Mouse (Mus musculus) retina, postnatal 7 days (tissue): ENCODE results near the gene Dxo.
A peak's percentile ranks its signal among the peaks of the same experiment; 100 is the strongest.
"Not testable (repeated sequence)": the region's sequence is repeated elsewhere in the genome, so short reads cannot be mapped to it uniquely, and the experiment has no call there.

Experiments
- DNase-seq: peaks from one replicate; pipeline ENCODE4 v3.0.0-alpha.2; 2012; ENCODE audit warnings: low read depth, low spot score

Dxo gene

GRCm38 (mm10) chr17:34836856-34837221 is at the start of gene Dxo, which contains the start of gene Stk19:
Gene Dxo (plus strand): TSS chr17:34837019.
Gene Stk19 (minus strand): TSS chr17:34836945.
- peak; percentile 93 for DNase-seq

DNA sequence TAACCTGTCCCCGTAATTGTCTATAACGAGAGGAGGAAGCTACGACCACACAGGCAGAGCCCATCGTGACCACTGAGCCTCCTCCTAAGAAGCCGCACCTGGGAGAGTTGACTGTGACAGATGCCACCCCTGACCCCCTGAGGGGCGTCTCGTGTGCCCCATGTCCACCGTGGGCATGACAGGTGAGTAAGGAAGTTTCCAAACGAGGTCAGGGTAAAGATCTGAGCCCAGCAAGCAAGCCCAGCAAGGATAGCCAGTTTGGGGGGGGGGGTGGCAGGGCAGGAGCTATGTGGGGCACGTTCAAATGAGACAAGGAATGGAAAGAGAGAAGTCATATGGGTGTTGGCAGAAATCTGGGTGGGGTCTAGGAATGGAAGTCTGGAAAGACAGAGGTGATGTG is 41.8 kb upstream of the Dxo start:
- DNase-seq = no peak

GRCm38 (mm10) chr17:34795633-34796032 is 41.2 kb upstream of the Dxo start:
- DNase-seq = peak; percentile 30

DNA sequence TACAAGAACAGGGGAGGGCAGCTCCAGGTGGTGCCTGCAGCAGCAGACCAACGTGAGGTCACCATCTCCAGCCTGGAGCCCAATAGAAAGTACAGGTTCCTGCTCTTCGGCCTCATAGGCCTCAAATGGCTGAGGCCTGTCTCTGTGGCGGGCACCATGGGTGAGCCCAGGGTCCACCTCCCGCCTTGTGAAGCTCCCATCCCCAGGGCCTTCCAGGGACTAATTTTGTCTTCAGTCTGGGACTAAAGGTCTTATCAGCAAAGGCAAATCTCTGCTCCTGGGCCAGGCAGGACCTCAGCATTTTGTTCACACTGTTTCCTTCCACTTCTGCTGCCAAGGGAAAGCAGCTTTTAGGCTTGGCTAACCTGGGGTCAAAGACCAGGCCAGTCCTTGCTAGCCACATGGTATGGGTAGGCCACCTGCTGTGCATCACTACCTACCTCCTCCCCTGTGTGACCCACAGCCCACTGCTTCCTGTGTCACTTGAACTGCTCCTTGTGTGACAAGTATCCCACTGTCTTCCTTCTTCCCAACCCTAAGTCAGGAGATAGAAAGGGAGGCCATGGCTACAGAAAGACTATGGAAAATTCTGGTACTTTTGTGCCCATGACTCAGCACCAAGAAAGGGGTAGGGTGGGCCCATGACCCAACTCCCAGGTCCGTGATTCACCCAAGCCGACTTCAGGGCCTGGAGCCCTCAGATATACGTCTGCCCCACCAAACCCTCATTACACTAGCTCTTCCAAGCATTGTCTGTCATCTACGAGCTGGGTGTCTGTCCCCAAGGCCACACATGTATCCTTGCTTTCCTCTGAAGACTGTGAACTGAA is 40.3 kb upstream of the Dxo start:
- no peak for DNase-seq

DNA sequence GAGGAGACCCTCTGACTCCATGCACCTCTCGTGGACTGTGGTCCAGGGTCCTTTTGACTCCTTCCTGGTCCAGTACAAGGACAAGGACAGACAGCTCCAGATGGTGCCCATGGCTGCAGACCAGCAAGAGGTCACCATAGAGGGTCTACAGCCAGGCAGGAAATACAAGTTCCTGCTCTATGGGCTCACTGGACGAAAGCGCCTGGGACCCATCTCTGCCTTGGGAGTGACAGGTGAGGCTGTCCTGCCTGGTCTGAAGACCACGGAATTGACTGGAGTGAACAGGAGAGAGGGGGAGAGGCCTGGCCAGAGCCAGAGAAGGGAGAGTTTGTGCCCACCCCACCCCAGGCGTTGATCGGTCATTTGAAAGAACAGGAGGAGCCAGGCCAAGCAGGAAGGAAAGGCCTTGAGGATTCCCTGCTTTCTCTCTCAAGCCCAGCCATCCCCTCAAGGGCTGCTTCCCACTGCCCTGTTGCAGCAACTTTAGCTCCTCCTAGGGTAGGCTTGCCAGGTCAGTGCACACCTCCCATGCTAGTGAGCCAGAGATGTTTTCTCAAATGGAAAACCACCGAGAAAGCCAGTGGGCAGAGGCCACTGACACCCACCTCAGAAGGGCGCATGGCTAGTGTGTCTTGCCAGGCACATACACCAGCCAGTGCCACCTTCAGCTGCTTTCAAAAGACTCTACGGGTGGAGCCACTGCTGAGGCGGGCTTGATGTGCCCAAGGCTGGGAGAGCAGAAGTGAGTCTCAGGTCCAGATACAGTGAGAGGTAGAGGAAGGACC is 39.4 kb upstream of the Dxo start:
- not testable (repeated sequence) for DNase-seq

GRCm38 (mm10) chr17:34798071-34798470 is 38.7 kb upstream of the Dxo start:
- not testable (repeated sequence) for DNase-seq

DNA sequence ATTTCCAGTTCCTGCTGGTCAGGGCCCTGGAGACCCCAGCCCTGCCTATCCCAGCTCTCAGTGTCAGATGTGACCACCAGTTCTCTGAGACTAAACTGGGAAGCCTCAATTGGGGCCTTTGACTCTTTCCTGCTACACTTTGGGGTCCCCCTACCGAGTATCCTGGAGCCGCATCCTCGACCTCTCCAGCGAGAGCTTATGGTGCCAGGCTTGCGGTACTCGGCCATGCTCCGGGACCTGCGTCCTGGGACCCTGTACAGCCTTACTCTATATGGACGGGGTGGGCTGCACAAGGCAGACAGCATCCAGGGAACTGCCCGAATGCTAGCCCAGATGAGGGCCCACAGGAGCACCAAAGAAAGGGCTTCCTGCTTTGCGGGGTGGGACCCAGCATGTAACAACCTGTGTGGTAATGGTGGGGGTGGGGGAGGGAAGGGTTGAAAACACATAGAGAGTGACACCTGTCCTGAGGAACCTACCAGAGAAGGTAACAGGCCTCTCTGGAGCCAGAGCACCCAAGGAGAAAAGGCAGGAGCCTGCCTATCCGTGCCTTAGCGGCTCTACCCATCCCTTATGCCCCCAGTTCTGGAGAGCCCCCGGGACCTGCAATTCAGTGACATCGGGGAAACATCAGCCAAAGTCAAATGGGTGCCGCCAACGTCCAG is 37.8 kb upstream of the Dxo start:
- no peak for DNase-seq

- DNase-seq = no peak
Measured at GRCm38 (mm10) chr17:34799531-34799925, 37.3 kb upstream of the Dxo start.

GRCm38 (mm10) chr17:34800781-34801305 is 36.0 kb upstream of the Dxo start:
- DNase-seq = not testable (repeated sequence)

DNA sequence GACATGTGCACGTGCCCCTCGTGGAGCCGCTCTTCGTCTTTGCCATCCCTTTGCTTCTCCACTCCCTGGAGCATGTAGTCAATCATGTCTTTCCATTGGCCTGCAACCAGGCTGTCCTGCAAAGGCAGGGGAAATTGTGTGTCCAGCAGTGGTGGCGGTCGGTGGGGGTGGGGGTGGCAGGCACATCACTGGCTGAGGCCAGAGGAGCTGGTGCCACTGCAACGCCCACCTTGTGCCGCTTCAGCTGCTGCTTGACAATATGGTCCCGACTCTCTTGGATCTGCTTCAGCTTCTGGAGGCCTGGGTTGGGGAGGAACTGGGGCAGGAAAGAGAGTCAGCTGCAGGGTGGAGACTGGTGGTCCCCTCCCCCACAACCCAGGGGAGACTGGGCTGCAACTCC is 34.1 kb upstream of the Dxo start:
- not testable (repeated sequence) for DNase-seq

DNA sequence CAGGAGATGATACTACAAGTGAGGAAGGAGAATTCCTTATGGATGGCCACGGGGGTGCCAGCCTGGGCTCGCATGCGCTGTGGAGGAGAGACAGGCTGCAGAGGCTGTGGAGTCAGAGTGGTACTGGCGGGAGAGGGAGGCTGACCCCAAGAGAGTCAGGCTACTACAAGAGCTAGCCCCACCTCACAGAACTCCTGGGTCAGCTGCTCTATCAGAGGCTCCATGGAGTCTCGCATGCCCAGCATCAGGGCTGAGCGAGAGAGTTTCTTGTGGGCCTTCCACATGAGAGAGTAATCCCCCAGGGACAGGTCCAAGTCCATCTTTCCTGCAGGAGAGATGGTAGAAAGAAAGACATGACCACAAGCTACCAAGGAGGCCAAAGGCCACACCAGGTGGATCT is 33.5 kb upstream of the Dxo start:
- DNase-seq = not testable (repeated sequence)

DNA sequence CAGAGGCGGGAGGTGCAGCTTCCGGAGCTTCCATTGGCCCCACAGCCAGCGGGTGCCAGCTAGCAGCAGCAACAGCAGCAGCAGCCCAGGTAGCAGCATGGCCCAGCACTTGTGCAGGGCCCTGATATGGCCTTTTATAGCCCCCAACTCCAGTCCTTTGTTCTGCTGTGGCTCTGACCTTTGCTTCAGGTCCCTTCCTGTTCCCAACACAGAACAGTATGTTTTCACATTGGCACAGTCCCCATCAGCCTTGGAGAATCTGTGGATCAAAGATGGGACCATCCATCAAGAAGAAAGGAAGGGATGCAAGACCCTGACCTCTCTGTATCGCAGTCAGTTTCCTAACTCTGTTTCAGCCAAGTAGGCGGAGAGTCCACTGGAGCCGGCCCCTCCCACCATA is 32.5 kb upstream of the Dxo start, which contains the start of gene Cyp21a1:
Cyp21a1 (minus strand) TSS at position 261 of the 400 bp plus-strand sequence.
- DNase-seq = not testable (repeated sequence)

DNA sequence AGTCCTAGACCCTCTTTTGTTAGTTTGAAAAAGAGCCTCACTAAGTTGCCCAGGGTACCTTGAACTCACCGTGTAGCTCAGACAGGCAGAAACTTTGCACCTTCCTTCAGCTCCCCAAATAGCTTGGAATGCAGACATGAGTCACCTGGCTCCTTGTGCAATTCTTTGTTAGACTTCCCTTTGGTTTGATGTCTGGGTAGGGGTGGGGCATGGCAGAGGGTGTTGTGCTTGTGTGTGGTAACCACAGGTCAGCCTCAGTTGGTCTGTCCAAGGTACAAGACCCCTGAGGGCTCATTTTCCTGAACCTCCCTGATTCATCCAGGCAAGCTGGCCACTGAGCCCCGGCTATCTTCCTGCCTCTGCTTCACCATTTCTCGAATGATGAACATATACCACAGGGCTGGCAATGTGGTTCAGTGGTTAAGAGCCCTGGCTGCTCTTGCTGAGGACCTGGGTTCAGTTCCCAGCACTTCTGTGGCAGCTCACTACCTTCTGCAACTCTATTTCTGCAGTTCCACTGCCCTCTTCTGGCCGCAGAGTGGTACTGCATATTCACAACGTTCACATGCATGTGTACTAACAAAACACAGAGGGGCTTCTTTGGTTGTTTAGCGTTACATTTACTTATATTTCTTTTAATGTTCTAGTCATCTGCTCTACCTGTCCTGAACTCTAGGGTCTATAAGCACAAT is 31.8 kb upstream of the Dxo start:
- DNase-seq = no peak

- DNase-seq = no peak
Measured at GRCm38 (mm10) chr17:34807176-34807575, 29.6 kb upstream of the Dxo start.

- DNase-seq = no peak
Measured at GRCm38 (mm10) chr17:34808599-34809205, 28.1 kb upstream of the Dxo start.

GRCm38 (mm10) chr17:34810411-34810810 is 26.4 kb upstream of the Dxo start:
- not testable (repeated sequence) for DNase-seq

DNA sequence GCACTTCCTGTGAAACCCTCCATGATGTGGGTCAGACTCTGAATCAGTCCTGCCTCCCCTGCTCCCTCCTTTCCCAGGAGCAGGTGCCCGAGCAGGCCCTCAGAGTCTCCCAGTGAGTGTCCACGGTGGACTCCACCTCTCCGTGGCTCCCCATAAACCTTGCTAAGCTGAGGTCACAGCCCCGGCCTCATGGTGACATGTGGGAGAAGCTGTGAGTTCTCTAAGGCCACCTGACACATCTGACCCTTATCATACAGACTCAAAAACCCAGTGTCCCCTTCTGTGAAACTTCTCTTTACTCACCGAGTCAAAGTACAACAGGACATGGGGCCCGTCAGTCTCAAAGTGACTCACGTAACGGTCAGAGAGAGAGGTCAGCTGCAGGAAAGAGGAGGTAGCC is 26.0 kb upstream of the Dxo start:
- DNase-seq = not testable (repeated sequence)

DNA sequence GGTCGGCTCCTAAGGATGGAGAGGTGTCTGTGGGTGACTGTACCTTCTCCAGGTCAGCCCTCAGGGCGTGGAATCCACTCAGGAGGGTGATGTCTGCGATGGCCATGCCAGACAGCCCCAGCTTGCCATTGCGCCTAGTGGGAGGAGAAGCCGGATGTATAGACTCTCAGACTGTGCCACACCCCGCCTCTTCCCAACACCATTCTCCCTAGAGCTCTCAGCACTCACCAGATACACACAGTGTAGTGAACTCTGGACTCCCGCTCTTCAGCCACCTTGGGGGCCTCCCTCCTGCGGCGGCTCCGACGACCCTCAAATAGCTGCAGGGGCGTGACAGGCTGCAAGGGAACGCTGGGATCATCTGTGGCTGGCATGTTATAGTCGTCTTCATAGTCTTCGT is 25.5 kb upstream of the Dxo start:
- DNase-seq = no peak

DNA sequence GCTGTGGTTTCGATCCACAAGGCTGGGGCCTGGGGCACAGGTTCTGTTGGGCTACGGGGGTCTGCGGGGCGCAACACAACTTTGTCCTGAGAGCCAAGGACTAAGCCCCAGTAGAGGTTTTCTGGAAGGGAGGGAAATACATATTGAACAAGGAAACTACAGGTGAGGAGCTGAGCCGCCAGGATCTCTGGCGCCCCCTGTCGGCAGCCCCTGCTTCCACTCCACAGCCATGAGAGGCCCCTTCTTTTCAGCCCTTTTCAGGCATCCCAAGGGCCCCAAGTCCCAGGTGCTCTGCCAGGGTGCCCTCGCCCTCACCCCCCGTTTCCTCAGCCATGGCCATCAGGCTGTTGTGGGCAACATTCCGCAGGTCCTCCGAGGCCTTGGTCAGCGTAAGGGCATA is 23.1 kb upstream of the Dxo start:
- DNase-seq = peak; percentile 6

- no peak for DNase-seq
Measured at GRCm38 (mm10) chr17:34814818-34815370, 21.9 kb upstream of the Dxo start.
